Mouse (Mus musculus) bone marrow macrophage, adult 2 months (primary cell): ENCODE measurements around the gene Olfm2.

ENCODE experiments used
- CTCF ChIP-seq: IDR thresholded peaks from 2 replicates; pipeline ENCODE4 v1.5.1; 2012; ENCODE audit warnings: low read depth, mild to moderate bottlenecking, low read length, moderate library complexity
- POLR2A ChIP-seq: IDR thresholded peaks from 2 replicates; pipeline ENCODE4 v1.6.1; 2012; ENCODE audit warnings: mild to moderate bottlenecking, low read depth, low read length, borderline replicate concordance

- TF ChIP-seq CTCF (no peak), POLR2A (no peak)
Measured at GRCm38 (mm10) chr9:20689403-20689802, 56.7 kb downstream of the Olfm2 start.
